Mouse (Mus musculus): ENCODE results near the gene 4930590J08Rik.
"Not testable (repeated sequence)": the region's sequence is repeated elsewhere in the genome, so short reads cannot be mapped to it uniquely, and the experiment has no call there.

The 4930590J08Rik gene

GRCm38 (mm10) chr6:91902509-91902908 is at the start of gene 4930590J08Rik:
Gene 4930590J08Rik, plus strand, starts transcription at chr6:91902809.
- not testable (repeated sequence) for DNase-seq

- DNase-seq, result no peak
Measured at GRCm38 (mm10) chr6:91858339-91858738, 44.3 kb upstream of the 4930590J08Rik start.

GRCm38 (mm10) chr6:91862848-91863247 is 39.8 kb upstream of the 4930590J08Rik start:
- DNase-seq, result no peak

- DNase-seq, result no peak
Measured at GRCm38 (mm10) chr6:91864595-91864994, 38.0 kb upstream of the 4930590J08Rik start.

GRCm38 (mm10) chr6:91865601-91866000 is 37.0 kb upstream of the 4930590J08Rik start:
- no peak for DNase-seq

GRCm38 (mm10) chr6:91868091-91868490 is 34.5 kb upstream of the 4930590J08Rik start:
- DNase-seq, result no peak

- DNase-seq, result no peak
Measured at GRCm38 (mm10) chr6:91872781-91873180, 29.8 kb upstream of the 4930590J08Rik start.

- DNase-seq, result peak; percentile 95
Measured at GRCm38 (mm10) chr6:91877885-91878651, 24.5 kb upstream of the 4930590J08Rik start, which contains the start of gene Ccdc174. Gene Ccdc174, plus strand, starts transcription at chr6:91878053.

- DNase-seq, result no peak
Measured at GRCm38 (mm10) chr6:91883859-91884258, 18.8 kb upstream of the 4930590J08Rik start.

GRCm38 (mm10) chr6:91889255-91889906 is 13.2 kb upstream of the 4930590J08Rik start:
- DNase-seq, result no peak

- no peak for DNase-seq
Measured at GRCm38 (mm10) chr6:91890615-91891014, 12.0 kb upstream of the 4930590J08Rik start.

- no peak for DNase-seq
Measured at GRCm38 (mm10) chr6:91891776-91892175, 10.8 kb upstream of the 4930590J08Rik start.

GRCm38 (mm10) chr6:91896783-91897182 is 5.8 kb upstream of the 4930590J08Rik start:
- no peak for DNase-seq

GRCm38 (mm10) chr6:91901505-91901904 is 1.1 kb upstream of the 4930590J08Rik start:
- peak; percentile 88 for DNase-seq

- no peak for DNase-seq
Measured at GRCm38 (mm10) chr6:91914011-91914410, 11.4 kb downstream of the 4930590J08Rik start.

- no peak for DNase-seq
Measured at GRCm38 (mm10) chr6:91917286-91917685, 14.7 kb downstream of the 4930590J08Rik start.

GRCm38 (mm10) chr6:91917716-91918115 is 15.1 kb downstream of the 4930590J08Rik start:
- no peak for DNase-seq

- DNase-seq, result no peak
Measured at GRCm38 (mm10) chr6:91931231-91931630, 28.6 kb downstream of the 4930590J08Rik start.

- no peak for DNase-seq
Measured at GRCm38 (mm10) chr6:91938491-91938890, 35.9 kb downstream of the 4930590J08Rik start.

GRCm38 (mm10) chr6:91948426-91948825 is 45.8 kb downstream of the 4930590J08Rik start:
- DNase-seq, result peak; percentile 26

- not testable (repeated sequence) for DNase-seq
Measured at GRCm38 (mm10) chr6:91958015-91958414, 55.4 kb downstream of the 4930590J08Rik start.

- DNase-seq, result peak; percentile 78
Measured at GRCm38 (mm10) chr6:91960028-91960811, 57.6 kb downstream of the 4930590J08Rik start.

GRCm38 (mm10) chr6:91963429-91963828 is 60.8 kb downstream of the 4930590J08Rik start:
- DNase-seq, result peak; percentile 64
